Comparison of ENCODE assay signal across 25 mouse cellular contexts in genomic region chr8:89649207-89649890, GRCm38 (mm10).
DNase-seq lines count a peak whose midpoint lies in the region; ATAC-seq lines count a peak whose summit lies in the region.
"Had no signal": no experiment of that assay in that cellular context is flagged by ENCODE, and none has a peak within 500 bp of the region (broad histone marks: within the 10 kb centered on the region; RNA-seq: fewer than 3 reads in every experiment).

No protein-coding gene starts in this region.

- H3K27ac ChIP-seq in forebrain, embryonic 11.5 days (ENCODE audit: low read depth, low read length) = no peak overlapping the region
- H3K27ac ChIP-seq: embryonic facial prominence, embryonic 10.5 days; embryonic facial prominence, embryonic 12.5 days; forebrain, embryonic 12.5 days had no signal

- no peaks in the 10 kb centered on the region for H3K36me3 ChIP-seq in forebrain, embryonic 11.5 days (ENCODE audit: control insufficient read depth, insufficient read depth, low read length)
- H3K36me3 ChIP-seq: embryonic facial prominence, embryonic 10.5 days; embryonic facial prominence, embryonic 12.5 days; forebrain, embryonic 12.5 days; G1E had no signal

- peak; percentile 85 to 88 for ATAC-seq in hematopoietic stem cell, adult 5-6 weeks (replicated peaks in 1 of 2; ENCODE audit: insufficient read depth in 1 of 2, low FRiP score in 2 of 2, low TSS enrichment in 1 of 2, low read depth in 1 of 2, poor library complexity in 2 of 2, severe bottlenecking in 2 of 2)
- peak; percentile 85 for ATAC-seq in megakaryocyte progenitor cell, adult 5-6 weeks (replicated peaks; ENCODE audit: poor library complexity)
- no peak for ATAC-seq in forebrain, embryonic 11.5 days (replicated peaks; ENCODE audit: low FRiP score)
- ATAC-seq: activated CD4-positive, CD25-positive, alpha-beta regulatory T cell, adult 4 months; CD4-positive, CD25-positive, alpha-beta regulatory T cell, adult 4 months; forebrain, embryonic 14.5 days; forebrain, embryonic 16.5 days; Patski had no signal

- H3K4me1 ChIP-seq in forebrain, embryonic 11.5 days (replicated peaks; ENCODE audit: control insufficient read depth, insufficient read depth, low read length) = no peaks in the 10 kb centered on the region
- H3K4me1 ChIP-seq: embryonic facial prominence, embryonic 10.5 days; embryonic facial prominence, embryonic 12.5 days; forebrain, embryonic 12.5 days had no signal

- no peak overlapping the region for H3K4me2 ChIP-seq in forebrain, embryonic 11.5 days (ENCODE audit: low read depth, low read length, severe bottlenecking)
- H3K4me2 ChIP-seq: embryonic facial prominence, embryonic 12.5 days; forebrain, embryonic 12.5 days had no signal

- WGBS in forebrain, embryonic 11.5 days = 71% methylated on average over 5 of the region's 5 CpGs

- H3K9me3 ChIP-seq in forebrain, embryonic 11.5 days (ENCODE audit: control insufficient read depth, low read length) = no peaks in the 10 kb centered on the region
- H3K9me3 ChIP-seq: embryonic facial prominence, embryonic 10.5 days; embryonic facial prominence, embryonic 12.5 days; forebrain, embryonic 12.5 days had no signal

- no peaks in the 10 kb centered on the region for H3K27me3 ChIP-seq in forebrain, embryonic 11.5 days (ENCODE audit: control insufficient read depth, insufficient read depth, low read length)
- H3K27me3 ChIP-seq: CH12.LX; embryonic facial prominence, embryonic 12.5 days; forebrain, embryonic 12.5 days had no signal

- DNase-seq in heart, adult 11 months = peak; percentile 28
- no peak for DNase-seq in heart, adult 8-10 months (ENCODE audit: low spot score)
- DNase-seq in forebrain, embryonic 11.5 days (ENCODE audit: low spot score) = no peak
- no peak for DNase-seq in embryo, embryonic 11 days
- DNase-seq: adrenal gland, adult 8-10 months; adrenal gland, postnatal 14 days; adrenal gland, postnatal 36 days; B cell, adult 2 months; cerebellum, adult 11-12 months; cerebellum, adult 2 months; cerebellum, adult 9-10 months; cerebellum, postnatal 10 days; cerebellum, postnatal 25 days had no signal

- no peak overlapping the region for H3K4me3 ChIP-seq in forebrain, embryonic 11.5 days (ENCODE audit: low read depth, low read length)
- H3K4me3 ChIP-seq: embryonic facial prominence, embryonic 10.5 days; embryonic facial prominence, embryonic 12.5 days; forebrain, embryonic 12.5 days had no signal

- no peak overlapping the region for H3K9ac ChIP-seq in forebrain, embryonic 11.5 days (ENCODE audit: low read length)
- H3K9ac ChIP-seq: embryonic facial prominence, embryonic 12.5 days; forebrain, embryonic 12.5 days had no signal
